Mouse (Mus musculus) hindbrain, embryonic 15.5 days (tissue): ENCODE measurements around the gene Hfe2. TPM values are rescaled to one million over a fixed set of nuclear protein-coding genes. Genes with fewer than 3 reads are reported as not detected.

Experiments used
- ATAC-seq: fragments of 200-750 bp; cut with Nextera tagmentation; 2 replicates; pipeline ENCODE4 v1.8.0; 2017; ENCODE audit warnings: low read depth, moderate number of reproducible peaks, moderate TSS enrichment; ENCODE audit not compliant: low FRiP score
- H3K27ac ChIP-seq: fragments of 300-500 bp; sonication (generic); replicated peaks from 2 replicates; pipeline ENCODE4 v1.5.1; 2015; ENCODE audit warnings: mild to moderate bottlenecking, inconsistent platforms
- H3K27me3 ChIP-seq: fragments of 300-500 bp; sonication (generic); 2 replicates; pipeline ENCODE4 v1.6.1; 2015; ENCODE audit warnings: control low read depth, inconsistent platforms
- H3K36me3 ChIP-seq: fragments of 300-500 bp; sonication (generic); 2 replicates; pipeline ENCODE4 v1.6.1; 2015; ENCODE audit warnings: control low read depth, inconsistent platforms
- H3K4me1 ChIP-seq: fragments of 300-500 bp; sonication (generic); replicated peaks from 2 replicates; pipeline ENCODE4 v1.6.1; 2015; ENCODE audit warnings: control low read depth, inconsistent platforms
- H3K4me2 ChIP-seq: fragments of 300-500 bp; sonication (generic); 2 replicates; pipeline ENCODE4 v1.6.1; 2015; ENCODE audit warnings: moderate library complexity, mild to moderate bottlenecking, inconsistent platforms
- H3K4me3 ChIP-seq: fragments of 300-500 bp; sonication (generic); 2 replicates; pipeline ENCODE4 v1.5.1; 2015; ENCODE audit warnings: mild to moderate bottlenecking, inconsistent platforms
- H3K9ac ChIP-seq: fragments of 300-500 bp; sonication (generic); 2 replicates; pipeline ENCODE4 v1.6.1; 2015; ENCODE audit warnings: inconsistent platforms
- H3K9me3 ChIP-seq: fragments of 300-500 bp; sonication (generic); 2 replicates; pipeline ENCODE4 v1.6.1; 2016; ENCODE audit warnings: control low read depth, inconsistent platforms
- WGBS: fragments of 180-500 bp; shearing (Covaris S2); methylation state at CpG from one replicate; pipeline ENCODE4 v1.1.7; 2015; 5-methylcytosine and 5-hydroxymethylcytosine counted together
- polyA plus RNA-seq: library from polyadenylated mRNA; unstranded; fragments of >200 nt; fragmentation: Nextera tagmentation; extraction: Ambion mirVana; gene quantifications from 2 replicates; pipeline ENCODE4 v1.2.1, GENCODE M21; 2015

The Hfe2 gene
- polyA plus RNA-seq, 1 experiment from 2014 or later: 2.0 TPM

DNA sequence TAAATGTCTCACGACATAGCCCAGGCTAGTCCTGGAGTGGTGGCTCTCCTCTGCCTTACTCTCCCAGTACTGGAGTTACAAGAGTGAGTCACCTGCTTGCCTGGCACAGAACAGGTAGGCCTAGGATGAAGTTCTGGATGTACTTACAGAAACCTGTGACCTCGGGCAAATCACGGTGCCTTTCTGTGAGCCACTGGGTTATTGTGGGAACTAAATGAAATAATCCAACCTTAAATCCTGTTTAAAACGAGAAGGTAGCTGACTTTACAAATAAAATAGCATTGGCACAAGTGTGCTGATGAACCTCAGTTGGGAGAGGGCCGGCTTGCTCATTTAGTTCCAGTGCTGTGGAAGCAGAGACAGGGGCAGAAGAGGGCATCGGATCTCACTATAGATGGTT, 29.3 kb downstream of the Hfe2 start:
- Histone ChIP-seq H3K9ac (no peak overlapping the region), H3K27ac (no peak overlapping the region), H3K9me3 (no peaks in the 10 kb centered on the region), H3K4me2 (no peak overlapping the region), H3K4me1 (peaks cover 36% of the 10 kb centered on the region), H3K27me3 (no peaks in the 10 kb centered on the region), H3K4me3 (no peak overlapping the region), H3K36me3 (no peaks in the 10 kb centered on the region)
- ATAC-seq: no peak
- WGBS: 83% methylated on average over 6 of the region's 6 CpGs

DNA sequence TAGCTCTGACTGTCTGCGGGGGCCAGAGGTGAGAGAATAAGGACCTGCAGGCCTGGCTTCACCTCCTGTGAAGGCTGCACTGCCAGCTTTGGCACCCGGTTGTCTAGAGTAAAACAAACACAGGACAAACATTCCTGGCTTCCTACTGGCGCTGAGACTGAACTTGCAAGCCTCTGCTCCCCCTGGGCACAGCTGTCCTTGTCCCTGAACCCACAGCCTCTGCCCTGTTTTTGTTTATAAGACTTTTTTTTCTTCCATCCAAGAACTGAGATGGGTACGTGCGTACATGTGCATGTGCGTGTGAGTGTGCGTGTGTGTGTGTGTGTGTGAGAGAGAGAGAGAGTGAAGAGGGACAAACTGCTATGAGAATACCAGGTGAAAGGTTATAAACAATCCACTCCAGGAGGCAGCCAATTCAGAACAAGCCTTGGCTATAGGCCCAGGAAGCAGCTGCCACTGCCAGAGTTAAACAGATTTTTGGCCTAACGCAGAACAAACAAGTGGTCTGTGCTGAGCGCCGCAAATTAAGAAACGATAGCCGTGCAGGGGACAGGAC, 30.1 kb downstream of the Hfe2 start:
- WGBS: 44% methylated on average over 12 of the region's 12 CpGs
- peak overlapping the region; percentile 70 for H3K27ac ChIP-seq
- H3K4me3 ChIP-seq: no peak overlapping the region
- no peaks in the 10 kb centered on the region for H3K27me3 ChIP-seq
- H3K9me3 ChIP-seq: no peaks in the 10 kb centered on the region
- peaks cover 2% of the 10 kb centered on the region; the same call in 1 of the 2 replicates for H3K36me3 ChIP-seq
- no peak overlapping the region; the same call in 1 of the 2 replicates for H3K9ac ChIP-seq
- H3K4me2 ChIP-seq: peak overlapping the region; percentile 21; the same call in 1 of the 2 replicates
- ATAC-seq: no peak
- peaks cover 45% of the 10 kb centered on the region for H3K4me1 ChIP-seq

DNA sequence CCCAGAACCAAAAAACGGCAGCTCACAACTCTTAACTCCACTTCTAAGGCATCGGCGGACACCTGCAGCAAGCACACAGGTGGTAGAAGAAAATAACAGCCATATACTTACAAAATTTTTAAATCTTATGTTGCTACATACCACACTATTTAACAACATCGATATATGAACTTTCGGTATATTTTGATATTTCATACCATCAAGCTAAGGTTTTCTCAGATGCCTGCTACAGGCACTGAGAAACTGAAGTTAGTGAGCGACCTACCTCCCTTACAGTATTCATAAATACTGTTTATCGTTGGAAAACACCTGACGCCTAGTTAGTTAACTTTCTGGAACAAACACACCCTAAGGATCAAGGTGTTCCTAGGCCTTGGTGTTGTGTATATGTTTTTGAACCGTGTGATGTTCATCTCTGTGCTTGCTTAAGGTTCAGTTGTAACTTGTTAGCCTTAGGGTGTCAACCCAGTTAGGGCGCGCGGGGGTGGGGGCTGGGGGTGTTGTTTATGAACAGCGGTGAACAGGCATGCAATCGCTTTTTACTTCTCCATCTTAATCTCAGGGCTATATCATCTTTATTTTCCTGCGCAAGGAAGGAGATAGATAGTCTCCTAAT, 31.1 kb downstream of the Hfe2 start:
- WGBS: 86% methylated on average over 15 of the region's 15 CpGs
- Histone ChIP-seq H3K4me2 (peak overlapping the region; percentile 90), H3K36me3 (peaks cover 11% of the 10 kb centered on the region; the same call in 1 of the 2 replicates), H3K4me1 (peaks cover 55% of the 10 kb centered on the region), H3K27me3 (no peaks in the 10 kb centered on the region), H3K9me3 (no peaks in the 10 kb centered on the region), H3K9ac (no peak overlapping the region), H3K4me3 (no peak overlapping the region), H3K27ac (peak overlapping the region; percentile 70)
- no peak for ATAC-seq

DNA sequence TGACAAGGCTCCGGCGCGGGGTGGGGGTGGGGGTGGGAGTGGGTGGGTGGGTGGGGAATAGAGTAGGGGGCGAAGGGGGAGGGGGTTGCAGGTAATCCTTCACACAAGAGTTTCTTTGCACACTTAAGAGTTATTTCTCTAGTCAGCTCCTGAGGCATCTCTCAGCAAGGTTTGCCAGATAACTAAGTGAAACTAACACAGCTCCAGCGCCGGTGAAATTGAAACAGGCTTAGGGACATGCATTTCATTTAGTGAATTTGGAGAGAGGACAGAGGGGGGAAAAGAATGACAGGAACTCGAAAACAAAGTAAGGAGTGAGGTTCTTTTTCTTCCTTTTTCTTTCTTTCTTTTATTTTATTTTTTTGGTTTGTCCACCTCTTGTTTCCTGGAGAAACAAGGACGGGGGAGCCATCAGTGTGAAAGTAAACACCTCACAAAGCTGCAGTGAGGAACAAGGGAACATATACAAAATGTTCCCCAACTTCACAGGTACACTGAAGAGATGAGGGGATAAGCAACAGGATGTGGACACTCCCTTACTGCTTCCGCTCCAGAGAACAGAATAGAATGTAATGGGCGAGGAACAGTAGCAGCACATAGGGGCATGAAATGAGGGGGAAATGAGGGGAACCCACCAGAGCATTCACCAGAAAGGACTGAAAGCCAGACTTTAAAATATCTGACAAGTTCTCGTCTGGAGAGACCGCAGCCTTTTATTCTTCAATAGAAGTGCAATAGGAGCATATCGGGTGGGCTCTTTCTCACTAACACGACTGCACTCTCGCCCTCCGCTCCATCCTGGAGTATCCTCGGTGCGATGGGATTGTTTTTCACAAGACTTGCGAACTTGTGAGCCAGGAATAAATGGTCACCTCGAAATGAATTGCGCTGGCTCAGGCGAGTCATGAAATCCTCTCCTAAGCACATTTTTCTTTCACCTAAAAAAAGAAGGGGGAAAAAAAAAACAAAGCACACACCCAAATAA, 32.0 kb downstream of the Hfe2 start:
- H3K9me3 ChIP-seq: no peaks in the 10 kb centered on the region
- H3K27me3 ChIP-seq: no peaks in the 10 kb centered on the region
- peak overlapping the region; percentile 47 for H3K9ac ChIP-seq
- peaks cover 58% of the 10 kb centered on the region for H3K4me1 ChIP-seq
- H3K27ac ChIP-seq: peak overlapping the region; percentile 74
- 12% methylated on average over 22 of the region's 22 CpGs for WGBS
- peak overlapping the region; percentile 90 for H3K4me2 ChIP-seq
- H3K36me3 ChIP-seq: peaks cover 12% of the 10 kb centered on the region; the same call in 1 of the 2 replicates
- peak overlapping the region; percentile 53 for H3K4me3 ChIP-seq
- ATAC-seq: no peak

DNA sequence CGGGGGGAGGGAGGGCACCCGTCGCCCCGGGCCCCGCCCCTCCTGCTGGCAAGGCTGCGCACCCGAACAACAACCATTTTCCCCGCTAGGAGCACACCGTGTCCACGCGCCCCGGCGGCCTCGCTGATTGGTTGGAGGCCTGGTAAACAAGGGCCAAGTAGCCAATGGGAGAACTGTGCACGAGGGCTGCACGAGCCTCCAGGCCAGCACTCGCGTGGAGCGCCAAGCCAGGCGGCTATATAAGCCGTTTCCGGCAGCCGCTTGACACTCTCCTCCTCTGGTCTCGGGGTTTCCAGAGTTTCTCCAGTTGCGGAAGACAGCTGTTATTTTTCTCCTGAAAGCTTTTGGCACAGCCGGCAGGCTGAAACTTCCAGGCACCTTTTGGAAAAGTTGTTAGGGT, 32.7 kb downstream of the Hfe2 start, which contains the start of gene Txnip:
Gene Txnip (plus strand): TSS at position 264 of the 400 bp plus-strand sequence.
- 0% methylated on average over 26 of the region's 26 CpGs for WGBS
- peaks cover 60% of the 10 kb centered on the region for H3K4me1 ChIP-seq
- ATAC-seq: peak; percentile 99
- peak within 1 kb of the TSS; percentile 90 for H3K4me2 ChIP-seq
- peaks cover 12% of the 10 kb centered on the region; the same call in 1 of the 2 replicates for H3K36me3 ChIP-seq
- no peaks in the 10 kb centered on the region for H3K9me3 ChIP-seq
- no peaks in the 10 kb centered on the region for H3K27me3 ChIP-seq
- H3K4me3 ChIP-seq: peak within 1 kb of the TSS; percentile 53
- H3K9ac ChIP-seq: peak within 1 kb of the TSS; percentile 47
- peak within 1 kb of the TSS; percentile 74 for H3K27ac ChIP-seq

DNA sequence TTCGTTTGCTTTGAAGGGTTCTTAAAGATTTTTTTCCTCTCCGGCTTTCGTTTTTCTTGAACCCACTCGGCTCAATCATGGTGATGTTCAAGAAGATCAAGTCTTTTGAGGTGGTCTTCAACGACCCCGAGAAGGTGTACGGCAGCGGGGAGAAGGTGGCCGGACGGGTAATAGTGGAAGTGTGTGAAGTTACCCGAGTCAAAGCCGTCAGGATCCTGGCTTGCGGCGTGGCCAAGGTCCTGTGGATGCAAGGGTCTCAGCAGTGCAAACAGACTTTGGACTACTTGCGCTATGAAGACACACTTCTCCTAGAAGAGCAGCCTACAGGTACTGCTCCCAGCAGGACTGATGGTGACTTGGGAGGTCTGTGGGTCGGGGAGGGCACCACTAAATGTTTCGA, 33.2 kb downstream of the Hfe2 start:
- peaks cover 12% of the 10 kb centered on the region; the same call in 1 of the 2 replicates for H3K36me3 ChIP-seq
- H3K27me3 ChIP-seq: no peaks in the 10 kb centered on the region
- H3K27ac ChIP-seq: peak overlapping the region; percentile 60
- H3K4me1 ChIP-seq: peaks cover 60% of the 10 kb centered on the region
- WGBS: under 1% methylated on average over 17 of the region's 17 CpGs
- H3K9ac ChIP-seq: peak overlapping the region; percentile 41
- no peak for ATAC-seq
- H3K4me2 ChIP-seq: peak overlapping the region; percentile 90
- no peaks in the 10 kb centered on the region for H3K9me3 ChIP-seq
- H3K4me3 ChIP-seq: peak overlapping the region; percentile 53

DNA sequence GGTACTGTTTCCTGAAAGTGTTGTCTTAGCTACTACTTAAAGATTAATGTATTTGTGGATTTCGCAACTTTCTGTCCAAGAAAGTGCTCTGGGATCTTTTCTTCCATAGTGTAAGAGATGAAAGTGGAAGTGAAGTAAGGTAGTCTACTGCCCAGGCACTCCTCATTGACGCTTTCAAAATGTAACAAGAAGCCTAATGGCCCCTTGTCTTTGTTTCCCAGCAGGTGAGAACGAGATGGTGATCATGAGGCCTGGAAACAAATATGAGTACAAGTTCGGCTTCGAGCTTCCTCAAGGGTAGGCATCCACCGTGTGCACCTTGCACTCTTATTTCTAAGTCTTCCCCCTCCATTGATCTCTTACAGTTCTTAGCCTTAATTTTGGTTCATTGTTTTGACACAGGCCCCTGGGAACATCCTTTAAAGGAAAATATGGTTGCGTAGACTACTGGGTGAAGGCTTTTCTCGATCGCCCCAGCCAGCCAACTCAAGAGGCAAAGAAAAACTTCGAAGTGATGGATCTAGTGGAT, 33.8 kb downstream of the Hfe2 start:
- Histone ChIP-seq H3K36me3 (peaks cover 12% of the 10 kb centered on the region; the same call in 1 of the 2 replicates), H3K4me1 (peaks cover 60% of the 10 kb centered on the region), H3K9me3 (no peaks in the 10 kb centered on the region), H3K4me3 (peak overlapping the region; percentile 53), H3K4me2 (peak overlapping the region; percentile 90), H3K27ac (0 out of 2 replicates have a peak overlapping the region, but pooled peaks have one; percentile 60), H3K9ac (peak overlapping the region; percentile 41), H3K27me3 (no peaks in the 10 kb centered on the region)
- WGBS: 33% methylated on average over 10 of the region's 10 CpGs
- ATAC-seq: no peak

DNA sequence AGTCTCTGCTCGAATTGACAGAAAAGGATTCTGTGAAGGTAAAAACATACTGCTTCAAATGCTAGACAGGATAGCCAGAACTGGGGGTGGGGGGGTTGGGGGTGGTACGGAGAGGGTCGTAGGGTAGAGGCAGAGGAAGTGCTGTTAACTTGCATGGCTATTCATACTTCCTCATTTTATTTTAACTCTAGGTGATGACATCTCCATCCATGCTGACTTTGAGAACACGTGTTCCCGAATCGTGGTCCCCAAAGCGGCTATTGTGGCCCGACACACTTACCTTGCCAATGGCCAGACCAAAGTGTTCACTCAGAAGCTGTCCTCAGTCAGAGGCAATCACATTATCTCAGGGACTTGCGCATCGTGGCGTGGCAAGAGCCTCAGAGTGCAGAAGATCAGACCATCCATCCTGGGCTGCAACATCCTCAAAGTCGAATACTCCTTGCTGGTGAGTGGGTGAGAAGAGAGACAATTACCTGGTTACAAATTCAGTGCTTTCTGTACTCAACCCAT, 34.5 kb downstream of the Hfe2 start:
- no peak overlapping the region for H3K27ac ChIP-seq
- H3K4me1 ChIP-seq: peaks cover 60% of the 10 kb centered on the region
- H3K36me3 ChIP-seq: peaks cover 12% of the 10 kb centered on the region; the same call in 1 of the 2 replicates
- no peak for ATAC-seq
- WGBS: 81% methylated on average over 12 of the region's 12 CpGs
- H3K9me3 ChIP-seq: no peaks in the 10 kb centered on the region
- H3K27me3 ChIP-seq: no peaks in the 10 kb centered on the region
- H3K9ac ChIP-seq: peak overlapping the region; percentile 41
- peak overlapping the region; percentile 53 for H3K4me3 ChIP-seq
- H3K4me2 ChIP-seq: peak overlapping the region; percentile 90

DNA sequence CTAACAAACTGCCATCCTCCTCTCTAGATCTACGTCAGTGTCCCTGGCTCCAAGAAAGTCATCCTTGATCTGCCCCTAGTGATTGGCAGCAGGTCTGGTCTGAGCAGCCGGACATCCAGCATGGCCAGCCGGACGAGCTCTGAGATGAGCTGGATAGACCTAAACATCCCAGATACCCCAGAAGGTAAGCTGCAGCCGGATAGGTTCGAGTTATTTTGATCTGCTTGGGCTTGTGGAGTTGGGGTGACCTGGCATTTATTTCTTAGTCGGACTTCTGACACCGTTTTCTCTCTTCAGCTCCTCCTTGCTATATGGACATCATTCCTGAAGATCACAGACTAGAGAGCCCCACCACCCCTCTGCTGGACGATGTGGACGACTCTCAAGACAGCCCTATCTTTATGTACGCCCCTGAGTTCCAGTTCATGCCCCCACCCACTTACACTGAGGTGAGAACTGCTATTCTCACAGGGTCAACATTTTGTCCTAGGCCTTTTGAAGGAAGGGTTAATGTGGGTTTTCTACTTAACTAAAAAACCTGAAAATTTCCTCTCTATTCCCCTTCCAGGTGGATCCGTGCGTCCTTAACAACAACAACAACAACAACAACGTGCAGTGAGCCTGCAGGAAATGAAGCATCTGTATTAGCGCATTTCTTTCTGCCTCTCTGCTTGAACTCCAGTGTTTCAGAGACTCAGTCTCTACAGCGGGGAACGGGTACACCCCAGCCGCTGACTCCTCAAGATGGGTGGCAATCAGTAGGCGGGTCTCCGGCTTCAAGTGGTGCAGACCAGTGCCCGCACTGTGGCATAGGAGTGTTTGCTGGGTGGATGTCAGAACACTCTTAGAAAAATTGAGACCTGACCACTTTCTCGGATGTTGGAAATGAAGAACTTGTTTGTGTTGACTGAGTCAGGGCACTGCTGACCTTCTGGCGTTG, 35.2 kb downstream of the Hfe2 start:
- 86% methylated on average over 23 of the region's 23 CpGs for whole genome bisulfite sequencing
- Histone ChIP-seq H3K9me3 (no peaks in the 10 kb centered on the region), H3K9ac (0 out of 2 replicates have a peak overlapping the region, but pooled peaks have one; percentile 41), H3K27ac (no peak overlapping the region), H3K4me3 (peak overlapping the region; percentile 53), H3K27me3 (no peaks in the 10 kb centered on the region), H3K36me3 (peaks cover 12% of the 10 kb centered on the region; the same call in 1 of the 2 replicates), H3K4me2 (peak overlapping the region; percentile 90), H3K4me1 (peaks cover 57% of the 10 kb centered on the region)
- no peak for ATAC-seq

DNA sequence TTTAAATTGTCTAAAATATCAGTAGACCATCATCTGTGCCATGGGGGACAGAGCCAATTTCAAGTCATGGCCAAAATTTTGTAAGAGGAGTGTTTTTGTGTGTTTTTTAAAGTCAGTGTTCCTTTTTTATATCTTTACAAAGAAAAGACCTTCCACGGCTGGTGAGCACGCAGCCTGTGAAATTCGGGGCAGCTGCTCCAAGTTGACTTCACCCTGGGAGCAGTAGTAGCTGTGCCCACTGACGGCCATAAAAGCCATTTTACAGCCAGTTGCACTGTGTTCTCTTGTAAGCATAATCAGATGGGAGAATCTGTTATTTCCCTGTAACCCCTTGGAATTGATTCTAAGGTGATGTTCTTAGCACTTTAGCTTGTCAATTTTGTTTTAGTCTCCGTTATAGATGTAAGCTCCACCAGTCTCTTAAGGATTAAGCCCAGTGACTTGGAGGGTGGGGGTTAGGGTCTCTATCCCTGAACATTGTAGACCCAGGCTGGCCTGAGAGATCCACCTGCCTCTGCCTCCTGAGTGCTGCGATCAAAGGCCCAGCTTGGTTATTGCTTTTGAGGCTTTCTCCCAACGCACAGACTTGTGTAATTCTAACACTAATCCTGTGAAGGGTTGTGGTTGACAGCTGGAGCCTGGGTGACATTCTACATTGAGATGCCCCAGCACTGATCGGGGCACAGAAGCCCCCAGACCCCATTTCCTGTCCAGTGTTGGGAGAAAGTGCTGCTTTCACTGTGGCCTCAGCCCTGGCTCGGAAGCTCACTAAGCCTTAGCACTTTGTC, 36.1 kb downstream of the Hfe2 start:
- H3K4me3 ChIP-seq: peak overlapping the region; percentile 53; the same call in 1 of the 2 replicates
- peaks cover 48% of the 10 kb centered on the region for H3K4me1 ChIP-seq
- ATAC-seq: no peak
- H3K27ac ChIP-seq: no peak overlapping the region
- H3K4me2 ChIP-seq: peak overlapping the region; percentile 90
- H3K36me3 ChIP-seq: peaks cover 12% of the 10 kb centered on the region; the same call in 1 of the 2 replicates
- 87% methylated on average over 9 of the region's 9 CpGs for WGBS
- no peaks in the 10 kb centered on the region for H3K9me3 ChIP-seq
- H3K9ac ChIP-seq: no peak overlapping the region
- no peaks in the 10 kb centered on the region for H3K27me3 ChIP-seq
